Mouse (Mus musculus) cerebellum, adult 11-12 months (tissue): ENCODE measurements at regions not wholly inside any gene's neighbourhood (a gene's known extent, or its start where the extent isn't known, plus 50 kb on each side); places are given as distances from the start of the nearest gene placed in this dataset.
A peak's percentile ranks its signal among the peaks of the same experiment; 100 is the strongest.

Source experiments
- DNase-seq: peaks from one replicate; pipeline ENCODE4 v3.0.0; 2022

DNA sequence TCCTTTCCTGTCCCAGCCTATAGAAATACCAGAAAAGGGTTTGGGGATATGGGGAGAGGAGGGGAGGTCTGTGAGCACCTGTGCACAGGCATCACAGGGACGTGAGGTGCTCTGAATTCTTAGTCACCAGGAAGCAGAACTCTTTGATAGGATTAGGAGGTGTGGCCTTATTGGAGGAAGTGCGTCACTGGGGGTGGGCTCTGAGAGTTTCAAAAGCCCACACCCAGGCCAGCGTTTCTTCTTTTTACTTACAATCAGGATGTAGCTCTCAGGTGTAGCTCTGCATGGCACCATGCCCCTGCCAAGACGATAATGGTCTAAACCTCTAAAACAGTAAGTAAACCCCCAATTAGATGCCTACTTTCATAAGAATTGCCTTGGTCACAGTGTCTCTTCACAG is 162.6 kb upstream of the Ank start:
- DNase-seq: no peak

DNA sequence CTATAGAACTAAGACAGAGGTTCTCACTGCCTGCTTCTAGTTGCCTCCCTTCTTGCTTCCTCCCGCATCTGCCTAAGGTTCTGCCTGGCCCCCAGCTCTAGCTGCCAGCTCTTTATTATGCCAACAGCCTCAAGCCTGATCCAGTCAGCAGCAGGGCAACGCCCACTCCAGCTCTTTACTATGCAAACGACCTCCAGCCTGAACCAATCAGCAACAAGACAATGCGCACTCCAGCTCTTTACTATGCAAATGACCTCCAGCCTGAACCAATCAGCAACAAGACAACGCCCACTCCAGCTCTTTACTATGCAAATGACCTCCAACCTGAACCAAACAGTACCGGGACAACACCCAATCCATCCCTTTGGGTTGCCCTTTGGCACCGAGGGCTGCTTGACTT is 162.2 kb upstream of the Ank start:
- no peak for DNase-seq

DNA sequence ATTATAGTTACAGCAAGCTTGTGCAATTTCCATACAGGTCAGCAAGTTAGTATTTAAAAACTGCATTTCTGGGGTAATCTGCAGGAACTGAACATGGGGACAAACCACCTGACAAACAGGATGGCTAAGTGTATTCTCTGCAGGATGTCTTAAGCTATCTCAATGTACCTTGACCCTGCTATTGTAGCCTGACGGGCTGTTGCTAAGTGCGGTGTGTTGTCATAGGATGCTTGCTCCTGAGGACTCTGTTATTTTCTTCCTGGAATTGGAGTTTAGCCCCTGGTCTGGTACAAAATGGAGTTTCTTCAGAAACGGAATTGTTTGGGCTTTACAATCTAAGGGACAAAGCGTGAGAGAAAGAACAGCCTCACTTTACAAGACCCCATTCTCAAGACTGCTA is 161.4 kb upstream of the Ank start:
- DNase-seq: no peak

DNA sequence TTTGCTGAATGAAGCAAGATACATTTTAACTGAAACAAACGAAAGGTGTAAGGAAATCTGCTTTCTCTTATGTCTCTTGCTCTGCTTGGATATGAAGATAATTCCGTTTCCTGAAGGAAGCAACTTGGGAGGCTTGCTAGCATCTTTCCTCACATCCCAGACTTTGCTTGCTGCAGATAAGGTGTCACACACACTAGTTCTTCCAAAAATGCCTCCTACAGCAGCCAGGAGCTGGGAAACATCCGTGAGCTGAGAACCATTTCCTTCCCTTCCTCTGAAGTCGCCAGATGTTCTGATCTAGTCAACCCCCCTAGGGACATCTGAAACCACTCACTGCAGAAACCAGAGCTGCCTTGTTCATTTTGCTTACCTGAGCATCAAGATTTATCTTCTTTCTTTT is 157.8 kb upstream of the Ank start:
- no peak for DNase-seq

DNA sequence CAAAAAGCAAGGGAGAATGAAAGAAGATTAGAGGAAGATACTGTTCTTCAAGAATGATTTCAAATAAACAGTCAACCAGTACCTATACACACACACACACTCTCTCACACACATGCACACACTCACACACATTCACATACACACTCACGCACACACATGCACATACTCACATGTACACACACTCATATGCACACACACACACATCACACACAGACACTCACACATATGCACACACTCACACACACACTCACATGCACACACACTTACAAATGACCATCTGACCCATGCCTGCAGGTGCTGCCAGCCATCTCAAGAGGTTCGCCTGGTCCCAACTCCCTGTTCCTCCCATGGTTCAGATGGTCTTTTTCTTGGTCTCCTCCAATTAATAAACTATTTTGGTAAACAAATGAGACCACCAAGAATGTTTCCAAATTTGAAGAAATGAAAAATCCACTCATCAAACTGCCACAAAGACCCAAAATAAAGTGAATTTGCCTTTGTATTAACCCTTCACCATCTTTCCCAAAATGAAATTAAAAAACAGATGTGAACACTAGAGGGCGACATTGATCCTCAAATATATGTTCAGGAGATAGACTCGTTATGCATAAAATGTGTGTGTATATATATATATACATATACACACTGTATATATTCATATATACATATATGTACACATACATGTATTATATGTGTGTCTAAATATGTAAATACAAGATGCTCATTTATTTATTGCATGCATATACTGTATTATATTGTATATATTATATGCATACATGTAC is 150.3 kb upstream of the Ank start:
- DNase-seq: no peak

GRCm38 (mm10) chr15:27316746-27317129 is 149.7 kb upstream of the Ank start:
- DNase-seq: no peak

GRCm38 (mm10) chr15:27321915-27322665 is 144.4 kb upstream of the Ank start:
- no peak for DNase-seq

GRCm38 (mm10) chr15:27325847-27326548 is 140.5 kb upstream of the Ank start:
- DNase-seq: peak; percentile 78

DNA sequence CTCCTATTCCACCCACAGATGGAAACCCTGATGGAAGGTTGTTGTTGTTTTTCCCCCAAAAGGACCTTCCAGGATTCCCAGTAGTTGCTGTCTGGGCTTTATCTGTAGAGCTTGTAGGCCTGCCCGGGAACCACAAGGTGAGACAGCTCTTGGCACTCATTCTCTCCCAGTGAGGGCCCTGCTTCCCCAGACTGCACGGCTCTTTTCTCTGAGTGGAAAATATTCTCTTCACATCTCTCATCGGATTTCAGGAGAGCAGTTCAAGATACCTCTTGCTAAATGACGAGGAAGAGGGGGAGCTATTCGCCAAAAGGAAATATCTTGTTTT is 140.0 kb upstream of the Ank start:
- DNase-seq: peak; percentile 40

DNA sequence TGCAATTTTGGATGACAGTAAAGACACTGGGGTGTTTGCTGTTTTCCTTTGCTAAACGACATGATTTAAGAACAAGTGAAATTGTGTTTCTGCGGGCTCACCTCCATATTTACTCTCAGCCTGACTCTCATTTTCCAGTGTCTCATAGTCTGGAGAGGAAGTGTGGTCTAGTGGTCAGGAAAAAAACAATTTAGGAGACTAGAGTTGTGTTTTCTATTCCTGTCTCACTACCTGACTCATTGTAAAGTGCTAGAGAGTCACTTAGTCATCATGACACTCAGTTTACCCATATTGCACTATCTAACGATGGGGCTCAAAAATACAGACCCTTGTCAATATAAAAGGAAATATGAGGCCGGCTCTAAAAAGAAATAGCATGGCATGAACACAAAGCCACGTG is 138.7 kb upstream of the Ank start:
- DNase-seq: no peak

GRCm38 (mm10) chr15:27328441-27328840 is 138.0 kb upstream of the Ank start:
- DNase-seq: no peak

- peak; percentile 36 for DNase-seq
These were observed 126.4 kb upstream of the Ank start for GRCm38 (mm10) chr15:27340070-27340469.

DNA sequence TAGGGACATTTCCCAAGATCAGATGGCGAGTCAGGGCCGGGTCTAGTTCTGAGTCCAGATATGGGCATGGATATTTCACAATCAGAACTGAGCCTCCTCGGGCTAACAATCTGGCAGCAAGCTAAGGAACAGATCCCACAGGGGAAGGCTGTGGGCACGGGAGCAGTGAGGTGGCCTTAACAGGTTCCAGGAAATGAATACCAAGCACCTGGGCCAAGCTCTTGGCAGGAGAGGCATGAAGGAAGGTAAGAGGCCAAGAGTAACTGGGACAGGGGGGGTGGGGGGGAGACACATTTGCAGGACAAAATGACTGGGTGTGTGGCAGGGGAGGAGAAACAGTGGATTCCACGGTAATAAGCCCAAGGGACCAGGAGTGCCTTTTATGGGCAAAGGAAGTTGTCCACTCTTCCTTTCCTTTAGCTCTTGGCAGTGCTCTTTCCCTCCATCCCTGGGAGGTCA is 124.9 kb upstream of the Ank start:
- DNase-seq: peak; percentile 90

DNA sequence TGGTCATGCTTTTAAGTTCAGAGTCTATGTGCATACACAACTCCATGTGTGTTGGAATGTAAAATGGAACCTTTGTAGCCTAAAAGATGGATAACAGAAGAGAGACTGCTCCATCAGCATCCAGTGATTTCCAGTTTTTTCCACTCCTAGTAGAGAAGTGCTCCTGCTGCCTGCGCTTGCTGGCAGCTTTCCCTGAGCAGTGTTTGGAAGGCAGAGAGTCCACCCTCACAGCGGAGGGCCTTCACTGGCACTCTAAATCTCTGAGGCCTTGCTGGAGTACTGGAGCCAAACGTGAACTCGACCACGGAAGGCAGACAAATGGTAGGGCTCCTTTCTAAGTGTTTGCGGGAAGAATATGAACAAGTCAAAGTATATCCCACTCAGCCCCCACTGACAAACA is 108.0 kb upstream of the Ank start:
- DNase-seq: peak; percentile 47

- DNase-seq: no peak
These were observed 107.2 kb upstream of the Ank start for GRCm38 (mm10) chr15:27359271-27359670.

DNA sequence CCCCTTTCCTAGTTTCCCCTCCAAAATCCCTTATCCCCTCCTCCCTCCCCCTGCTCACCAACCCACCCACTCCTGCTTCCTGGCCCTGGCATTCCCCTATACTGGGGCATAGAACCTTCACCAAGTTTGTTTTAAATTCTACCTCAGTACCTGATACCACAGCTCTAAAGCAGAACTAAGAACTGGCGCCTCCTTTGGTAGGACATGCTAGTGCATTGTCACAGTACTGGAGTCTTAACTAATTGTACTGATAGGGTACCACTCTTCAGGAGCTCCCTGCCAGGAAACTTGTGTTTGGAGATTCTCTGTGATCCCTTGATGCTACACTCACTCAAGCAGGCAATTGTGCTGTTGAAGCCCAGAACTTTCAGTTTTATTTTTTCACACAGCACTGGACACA is 92.0 kb upstream of the Ank start:
- DNase-seq: no peak

DNA sequence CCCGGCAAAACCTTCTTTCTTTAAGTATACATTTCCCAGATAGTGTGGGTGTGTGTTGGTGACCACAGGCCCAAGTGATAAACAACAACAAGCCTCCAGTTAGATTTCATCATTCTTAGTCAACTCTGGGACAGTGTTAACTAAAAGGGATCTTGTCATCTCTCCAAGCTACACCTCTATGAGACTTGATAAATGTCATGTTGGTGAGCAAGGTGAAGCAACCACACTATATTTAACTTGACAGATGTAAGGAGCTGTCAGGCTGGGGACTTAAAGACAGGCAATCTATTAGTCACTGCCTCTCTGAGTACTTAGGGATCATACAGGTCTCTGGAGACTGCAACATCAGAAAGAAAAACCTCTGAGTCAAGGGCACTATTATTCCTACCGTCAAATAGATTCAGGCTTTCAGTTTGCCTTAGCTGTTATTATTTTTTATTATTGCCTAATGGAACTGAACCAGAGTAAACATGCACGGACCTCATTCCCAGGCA is 87.8 kb upstream of the Ank start:
- no peak for DNase-seq

GRCm38 (mm10) chr15:27380436-27380945 is 86.0 kb upstream of the Ank start:
- no peak for DNase-seq

- no peak for DNase-seq
These were observed 84.9 kb upstream of the Ank start for GRCm38 (mm10) chr15:27381565-27381964.

DNA sequence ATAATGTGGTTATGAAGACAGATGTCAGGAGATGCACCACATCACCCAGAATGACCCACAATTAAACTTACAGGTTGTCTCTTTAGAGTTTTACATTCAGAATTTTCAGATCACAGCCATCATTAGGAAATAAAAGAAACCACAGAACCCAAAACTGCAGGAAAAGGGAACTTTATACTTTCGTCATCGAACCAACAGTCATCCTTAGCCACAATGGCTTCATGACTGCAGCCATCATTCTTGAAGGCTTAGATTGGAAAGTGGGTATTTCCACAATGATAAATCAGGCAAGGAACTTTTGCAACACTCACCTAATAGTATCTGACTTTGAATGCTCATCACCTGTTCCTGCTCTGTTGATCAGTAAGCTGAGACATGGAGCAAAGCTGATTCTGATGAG is 75.9 kb upstream of the Ank start:
- no peak for DNase-seq

- DNase-seq: no peak
These were observed 60.7 kb upstream of the Ank start for GRCm38 (mm10) chr15:27405721-27406161.

GRCm38 (mm10) chr15:27409856-27410255 is 56.6 kb upstream of the Ank start:
- DNase-seq: no peak

DNA sequence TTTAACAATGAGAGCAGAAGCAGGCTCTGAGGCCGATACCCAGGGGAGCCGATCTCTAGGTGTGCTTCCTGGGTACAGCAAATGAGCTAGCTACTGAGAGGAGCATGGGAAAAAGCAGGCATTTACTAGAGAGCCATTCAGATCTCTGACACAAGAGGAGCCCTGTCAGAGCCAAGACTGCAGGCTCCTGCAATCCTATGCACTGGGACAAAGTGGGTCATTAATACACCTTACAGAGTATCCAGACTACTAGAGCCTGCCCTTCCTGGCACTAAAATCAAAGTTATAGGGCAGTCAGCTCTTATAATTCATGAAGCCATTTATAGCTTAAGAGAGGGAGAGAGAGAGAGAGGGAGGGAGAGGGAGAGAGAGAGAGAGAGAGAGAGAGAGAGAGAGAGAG is 54.2 kb upstream of the Ank start:
- no peak for DNase-seq

- DNase-seq: peak; percentile 18
These were observed 53.7 kb upstream of the Ank start for GRCm38 (mm10) chr15:27412761-27413160.
